Mouse (Mus musculus) right cerebral cortex, postnatal 36 days (tissue): ENCODE results near the gene Rbm38.

Experiments used
- DNase-seq, 2 experiments: peaks; one replicate each; pipeline ENCODE4 v3.0.0; 2022; ENCODE audit warnings: low spot score in 2 of 2, mixed read lengths in 1 of 2

Rbm38 gene

GRCm38 (mm10) chr2:173014741-173015287 lies 5.5 kb upstream of the Rbm38 start:
- no peak for DNase-seq

GRCm38 (mm10) chr2:173017940-173018339 lies 2.4 kb upstream of the Rbm38 start:
- DNase-seq, result no peak

- DNase-seq, result no peak
These were observed 1.7 kb upstream of the Rbm38 start for GRCm38 (mm10) chr2:173018618-173019017.

- no peak for DNase-seq
These were observed 976 bp upstream of the Rbm38 start for GRCm38 (mm10) chr2:173019322-173019721.

- peak; percentile 73 to 77 for DNase-seq
These were observed 508 bp upstream of the Rbm38 start for GRCm38 (mm10) chr2:173019790-173020189.

- DNase-seq, result peak; percentile 86 to 87
These were observed 1.3 kb downstream of the Rbm38 start for GRCm38 (mm10) chr2:173021633-173022055.

GRCm38 (mm10) chr2:173022056-173022681 lies 1.9 kb downstream of the Rbm38 start:
- DNase-seq, result no peak

GRCm38 (mm10) chr2:173022813-173023212 lies 2.5 kb downstream of the Rbm38 start:
- no peak for DNase-seq

- DNase-seq, result no peak
These were observed 3.1 kb downstream of the Rbm38 start for GRCm38 (mm10) chr2:173023371-173023851.

GRCm38 (mm10) chr2:173023966-173024365 lies 3.7 kb downstream of the Rbm38 start:
- DNase-seq, result no peak

GRCm38 (mm10) chr2:173024392-173024791 lies 4.1 kb downstream of the Rbm38 start:
- no peak for DNase-seq

GRCm38 (mm10) chr2:173024938-173025337 lies 4.6 kb downstream of the Rbm38 start:
- no peak for DNase-seq

- no peak for DNase-seq
These were observed 6.0 kb downstream of the Rbm38 start for GRCm38 (mm10) chr2:173026286-173026685.

- no peak for DNase-seq
These were observed 6.4 kb downstream of the Rbm38 start for GRCm38 (mm10) chr2:173026688-173027131.

- no peak for DNase-seq
These were observed 7.0 kb downstream of the Rbm38 start for GRCm38 (mm10) chr2:173027169-173027823.

- DNase-seq, result no peak
These were observed 7.7 kb downstream of the Rbm38 start for GRCm38 (mm10) chr2:173027824-173028495.

GRCm38 (mm10) chr2:173028508-173029031 lies 8.3 kb downstream of the Rbm38 start:
- DNase-seq, result no peak

- DNase-seq, result no peak
These were observed 10.5 kb downstream of the Rbm38 start for GRCm38 (mm10) chr2:173030591-173031338.

- no peak for DNase-seq
These were observed 13.2 kb downstream of the Rbm38 start for GRCm38 (mm10) chr2:173033531-173033930.

- no peak for DNase-seq
These were observed 14.7 kb downstream of the Rbm38 start for GRCm38 (mm10) chr2:173034998-173035397.

- DNase-seq, result no peak
These were observed 15.4 kb downstream of the Rbm38 start for GRCm38 (mm10) chr2:173035653-173036052.
